Mouse (Mus musculus) erythroblast, embryonic 14.5 days (primary cell): ENCODE results near the gene Arsj. TPM values are rescaled to one million over a fixed set of nuclear protein-coding genes. Genes with fewer than 3 reads are reported as not detected.

Experiments
- H3K27me3 ChIP-seq: 2 replicates; pipeline ENCODE4 v1.6.1; 2012; ENCODE audit warnings: inconsistent platforms; ENCODE audit not compliant: control insufficient read depth
- H3K36me3 ChIP-seq: 2 replicates; pipeline ENCODE4 v1.6.1; 2012; ENCODE audit warnings: mild to moderate bottlenecking, inconsistent platforms; ENCODE audit not compliant: control insufficient read depth
- H3K4me1 ChIP-seq: 2 replicates; pipeline ENCODE4 v1.6.1; 2012; ENCODE audit warnings: inconsistent platforms; ENCODE audit not compliant: control insufficient read depth
- H3K4me3 ChIP-seq: replicated peaks from 2 replicates; pipeline ENCODE3; 2012; ENCODE audit warnings: moderate library complexity, mild to moderate bottlenecking, inconsistent platforms
- H3K9me3 ChIP-seq: 2 replicates; pipeline ENCODE4 v1.6.1; 2012; ENCODE audit warnings: low read length, inconsistent platforms, mixed read lengths; ENCODE audit not compliant: control insufficient read depth
- GATA1 ChIP-seq: IDR thresholded peaks from 2 replicates; pipeline ENCODE4 v1.6.1; 2012; ENCODE audit warnings: low read length, inconsistent platforms, mixed read lengths
- TAL1 ChIP-seq: IDR thresholded peaks from 3 replicates; pipeline ENCODE4 v1.6.1; 2012; ENCODE audit warnings: low read length, inconsistent platforms, mixed read lengths
- polyA plus RNA-seq: library from polyadenylated mRNA; stranded (reverse); fragments of >175 nt; gene quantifications from 2 replicates; pipeline ENCODE4 v1.2.3, GENCODE M21; 2012

Arsj gene
- polyA plus RNA-seq, 1 experiment: not detected

GRCm38 (mm10) chr3:126397985-126398630 is 34.6 kb downstream of the Arsj start:
- TF ChIP-seq TAL1 (no peak), GATA1 (no peak)
- Histone ChIP-seq H3K4me1 (no peaks in the 10 kb centered on the region), H3K4me3 (no peak overlapping the region), H3K36me3 (no peaks in the 10 kb centered on the region), H3K27me3 (no peaks in the 10 kb centered on the region), H3K9me3 (peaks cover 2% of the 10 kb centered on the region; the same call in 1 of the 2 replicates)

GRCm38 (mm10) chr3:126400726-126401125 is 37.2 kb downstream of the Arsj start:
- no peaks in the 10 kb centered on the region for H3K9me3 ChIP-seq
- no peaks in the 10 kb centered on the region for H3K36me3 ChIP-seq
- H3K4me1 ChIP-seq: no peaks in the 10 kb centered on the region
- no peak overlapping the region for H3K4me3 ChIP-seq
- H3K27me3 ChIP-seq: no peaks in the 10 kb centered on the region
- TF ChIP-seq GATA1: no peak
- no peak for TF ChIP-seq TAL1

- no peak for TF ChIP-seq GATA1
- TF ChIP-seq TAL1: no peak
- Histone ChIP-seq H3K9me3 (no peaks in the 10 kb centered on the region), H3K4me3 (no peak overlapping the region), H3K36me3 (no peaks in the 10 kb centered on the region), H3K27me3 (no peaks in the 10 kb centered on the region), H3K4me1 (no peaks in the 10 kb centered on the region)
These were observed 39.4 kb downstream of the Arsj start for GRCm38 (mm10) chr3:126402836-126403235.

GRCm38 (mm10) chr3:126404199-126404598 is 40.7 kb downstream of the Arsj start:
- H3K4me3 ChIP-seq: no peak overlapping the region
- TF ChIP-seq TAL1: no peak
- TF ChIP-seq GATA1: no peak
- no peaks in the 10 kb centered on the region for H3K9me3 ChIP-seq
- H3K27me3 ChIP-seq: no peaks in the 10 kb centered on the region
- H3K36me3 ChIP-seq: no peaks in the 10 kb centered on the region
- H3K4me1 ChIP-seq: no peaks in the 10 kb centered on the region

- no peaks in the 10 kb centered on the region for H3K4me1 ChIP-seq
- peaks cover 3% of the 10 kb centered on the region; the same call in 1 of the 2 replicates for H3K9me3 ChIP-seq
- no peak overlapping the region for H3K4me3 ChIP-seq
- no peaks in the 10 kb centered on the region for H3K36me3 ChIP-seq
- no peaks in the 10 kb centered on the region for H3K27me3 ChIP-seq
- TF ChIP-seq TAL1 (no peak), GATA1 (no peak)
These were observed 67.1 kb downstream of the Arsj start for GRCm38 (mm10) chr3:126430524-126431064.

- Histone ChIP-seq H3K9me3 (peaks cover 15% of the 10 kb centered on the region), H3K4me3 (no peak overlapping the region), H3K36me3 (no peaks in the 10 kb centered on the region), H3K4me1 (no peaks in the 10 kb centered on the region), H3K27me3 (no peaks in the 10 kb centered on the region)
- TF ChIP-seq TAL1 (no peak), GATA1 (no peak)
These were observed 75.8 kb downstream of the Arsj start for GRCm38 (mm10) chr3:126439331-126439730.

GRCm38 (mm10) chr3:126449058-126449457 is 85.6 kb downstream of the Arsj start:
- Histone ChIP-seq H3K9me3 (peaks cover 6% of the 10 kb centered on the region; the same call in 1 of the 2 replicates), H3K27me3 (no peaks in the 10 kb centered on the region), H3K36me3 (no peaks in the 10 kb centered on the region), H3K4me3 (no peak overlapping the region), H3K4me1 (no peaks in the 10 kb centered on the region)
- TF ChIP-seq GATA1 (no peak), TAL1 (no peak)

- no peaks in the 10 kb centered on the region for H3K27me3 ChIP-seq
- H3K36me3 ChIP-seq: no peaks in the 10 kb centered on the region
- no peak overlapping the region for H3K4me3 ChIP-seq
- peaks cover 6% of the 10 kb centered on the region; the same call in 1 of the 2 replicates for H3K9me3 ChIP-seq
- no peak for TF ChIP-seq GATA1
- no peak for TF ChIP-seq TAL1
- H3K4me1 ChIP-seq: no peaks in the 10 kb centered on the region
These were observed 86.0 kb downstream of the Arsj start for GRCm38 (mm10) chr3:126449515-126449914.

- no peaks in the 10 kb centered on the region for H3K27me3 ChIP-seq
- TF ChIP-seq GATA1 (no peak), TAL1 (no peak)
- no peaks in the 10 kb centered on the region for H3K4me1 ChIP-seq
- no peak overlapping the region for H3K4me3 ChIP-seq
- no peaks in the 10 kb centered on the region for H3K9me3 ChIP-seq
- no peaks in the 10 kb centered on the region for H3K36me3 ChIP-seq
These were observed 92.5 kb downstream of the Arsj start for GRCm38 (mm10) chr3:126455787-126456482.
